Mouse (Mus musculus) layer of hippocampus, postnatal 36 days (tissue): ENCODE measurements around the gene Bend7. TPM values are rescaled to one million over a fixed set of nuclear protein-coding genes. Genes with fewer than 3 reads are reported as not detected.

ENCODE experiments used
- DNase-seq, 2 experiments: peaks; one replicate each; pipeline ENCODE4 v3.0.0; 2022
- total RNA-seq, 2 experiments: library from RNA; stranded (reverse); gene quantifications; 2 replicates each; pipeline ENCODE4 v1.2.3; 2021

The Bend7 gene
- 1 to 10 TPM; 1.4 to 1.8 TPM for total RNA-seq

- DNase-seq, result peak in 1 of 2 experiments; percentile 6
Observed at GRCm38 (mm10) chr2:4717769-4718661, at the start of gene Bend7. TSS of gene Bend7 (plus strand) at chr2:4717831.

GRCm38 (mm10) chr2:4668626-4669025, 49.0 kb upstream of the Bend7 start:
- DNase-seq, result no peak

- no peak for DNase-seq
Observed at GRCm38 (mm10) chr2:4669701-4670100, 47.9 kb upstream of the Bend7 start.

- DNase-seq, result no peak
Observed at GRCm38 (mm10) chr2:4671636-4672035, 46.0 kb upstream of the Bend7 start.

- DNase-seq, result no peak
Observed at GRCm38 (mm10) chr2:4679886-4680285, 37.7 kb upstream of the Bend7 start.

- DNase-seq, result no peak
Observed at GRCm38 (mm10) chr2:4711262-4711661, 6.4 kb upstream of the Bend7 start.

- peak; percentile 6 to 14 for DNase-seq
Observed at GRCm38 (mm10) chr2:4717081-4717768, 406 bp upstream of the Bend7 start.

- DNase-seq, result no peak
Observed at GRCm38 (mm10) chr2:4723088-4723487, 5.5 kb downstream of the Bend7 start.

- DNase-seq, result no peak
Observed at GRCm38 (mm10) chr2:4730161-4730560, 12.5 kb downstream of the Bend7 start.

GRCm38 (mm10) chr2:4733971-4734370, 16.3 kb downstream of the Bend7 start:
- no peak for DNase-seq

- no peak for DNase-seq
Observed at GRCm38 (mm10) chr2:4736095-4736797, 18.6 kb downstream of the Bend7 start.

GRCm38 (mm10) chr2:4736798-4737155, 19.1 kb downstream of the Bend7 start:
- DNase-seq, result no peak

GRCm38 (mm10) chr2:4751918-4752317, 34.3 kb downstream of the Bend7 start:
- no peak for DNase-seq

- DNase-seq, result no peak
Observed at GRCm38 (mm10) chr2:4755716-4756115, 38.1 kb downstream of the Bend7 start.

- no peak for DNase-seq
Observed at GRCm38 (mm10) chr2:4757218-4757617, 39.6 kb downstream of the Bend7 start.

GRCm38 (mm10) chr2:4760741-4761140, 43.1 kb downstream of the Bend7 start:
- DNase-seq, result no peak

- DNase-seq, result no peak
Observed at GRCm38 (mm10) chr2:4761906-4762305, 44.3 kb downstream of the Bend7 start.

GRCm38 (mm10) chr2:4764071-4764470, 46.4 kb downstream of the Bend7 start:
- DNase-seq, result no peak

- DNase-seq, result no peak
Observed at GRCm38 (mm10) chr2:4770376-4770775, 52.7 kb downstream of the Bend7 start.

- no peak for DNase-seq
Observed at GRCm38 (mm10) chr2:4773911-4774310, 56.3 kb downstream of the Bend7 start.

GRCm38 (mm10) chr2:4777291-4777690, 59.7 kb downstream of the Bend7 start:
- no peak for DNase-seq

- no peak for DNase-seq
Observed at GRCm38 (mm10) chr2:4781641-4782040, 64.0 kb downstream of the Bend7 start.

- DNase-seq, result no peak
Observed at GRCm38 (mm10) chr2:4782401-4782800, 64.8 kb downstream of the Bend7 start.
